Mouse (Mus musculus) stomach, embryonic 16.5 days (tissue): ENCODE results near the gene Neurl1b. TPM values are rescaled to one million over a fixed set of nuclear protein-coding genes. Genes with fewer than 3 reads are reported as not detected.
A peak's percentile ranks its signal among the peaks of the same experiment; 100 is the strongest.

Experiments
- ATAC-seq: fragments of 200-750 bp; cut with Nextera tagmentation; 2 replicates; pipeline ENCODE4 v1.8.0; 2017; ENCODE audit warnings: moderate number of reproducible peaks, moderate TSS enrichment; ENCODE audit not compliant: insufficient read depth, low FRiP score
- H3K27ac ChIP-seq: fragments of 300-500 bp; sonication (generic); 2 replicates; pipeline ENCODE4 v1.5.1; 2014; ENCODE audit warnings: low read length
- H3K27me3 ChIP-seq: fragments of 300-500 bp; sonication (generic); 2 replicates; pipeline ENCODE4 v1.6.1; 2014; ENCODE audit warnings: low read length, control low read depth, mixed read lengths; ENCODE audit not compliant: control insufficient read depth, insufficient read depth
- H3K36me3 ChIP-seq: fragments of 300-500 bp; sonication (generic); 2 replicates; pipeline ENCODE4 v1.6.1; 2014; ENCODE audit warnings: low read length; ENCODE audit not compliant: control insufficient read depth, insufficient read depth
- H3K4me1 ChIP-seq: fragments of 300-500 bp; sonication (generic); 2 replicates; pipeline ENCODE4 v1.6.1; 2014; ENCODE audit warnings: low read length, control low read depth, mixed read lengths; ENCODE audit not compliant: control insufficient read depth, insufficient read depth
- H3K4me2 ChIP-seq: fragments of 300-500 bp; sonication (generic); 2 replicates; pipeline ENCODE4 v1.6.1; 2014; ENCODE audit warnings: low read depth, low read length, mixed read lengths
- H3K4me3 ChIP-seq: fragments of 300-500 bp; sonication (generic); replicated peaks from 2 replicates; pipeline ENCODE4 v1.5.1; 2014; ENCODE audit warnings: mild to moderate bottlenecking, low read length
- H3K9ac ChIP-seq: fragments of 300-500 bp; sonication (generic); 2 replicates; pipeline ENCODE4 v1.6.1; 2014; ENCODE audit warnings: low read length
- H3K9me3 ChIP-seq: fragments of 300-500 bp; sonication (generic); replicated peaks from 2 replicates; pipeline ENCODE4 v1.6.1; 2016; ENCODE audit warnings: low read length, control low read depth; ENCODE audit not compliant: control insufficient read depth
- WGBS: fragments of 180-500 bp; shearing (Covaris S2); extraction: QIAGEN DNeasy Blood & Tissue Kit; methylation state at CpG from one replicate; pipeline ENCODE4 v1.1.7; 2014; 5-methylcytosine and 5-hydroxymethylcytosine counted together
- polyA plus RNA-seq: library from polyadenylated mRNA; unstranded; fragments of >200 nt; fragmentation: Nextera tagmentation; extraction: Ambion mirVana; gene quantifications from 2 replicates; pipeline ENCODE4 v1.2.1, GENCODE M21; 2015

Gene Neurl1b
- polyA plus RNA-seq, 1 experiment from 2014 or later, result 2.9 TPM

- no peak overlapping the region for H3K4me3 ChIP-seq
- no peak overlapping the region for H3K9ac ChIP-seq
- ATAC-seq, result no peak
- 0 out of 2 replicates have a peak, but pooled peaks cover 3% of the 10 kb centered on the region for H3K4me1 ChIP-seq
- H3K27me3 ChIP-seq, result no peaks in the 10 kb centered on the region
- no peak overlapping the region for H3K4me2 ChIP-seq
- H3K9me3 ChIP-seq, result no peaks in the 10 kb centered on the region
- H3K27ac ChIP-seq, result no peak overlapping the region
- WGBS, result 85% methylated on average over 13 of the region's 13 CpGs
- no peaks in the 10 kb centered on the region for H3K36me3 ChIP-seq
Measured at GRCm38 (mm10) chr17:26468102-26468894, 53.7 kb downstream of the Neurl1b start.

GRCm38 (mm10) chr17:26476871-26477270 is 62.2 kb downstream of the Neurl1b start:
- no peaks in the 10 kb centered on the region for H3K9me3 ChIP-seq
- H3K4me1 ChIP-seq, result no peaks in the 10 kb centered on the region
- 52% methylated on average over 6 of the region's 6 CpGs for WGBS
- no peak overlapping the region for H3K9ac ChIP-seq
- H3K27me3 ChIP-seq, result no peaks in the 10 kb centered on the region; the same call in 1 of the 2 replicates
- no peak for ATAC-seq
- H3K36me3 ChIP-seq, result no peaks in the 10 kb centered on the region
- H3K27ac ChIP-seq, result no peak overlapping the region
- no peak overlapping the region for H3K4me3 ChIP-seq
- H3K4me2 ChIP-seq, result no peak overlapping the region

- ATAC-seq, result peak; percentile 54; the same call in 1 of the 2 replicates
- no peaks in the 10 kb centered on the region; the same call in 1 of the 2 replicates for H3K27me3 ChIP-seq
- WGBS, result 64% methylated on average over 4 of the region's 4 CpGs
- no peak overlapping the region for H3K4me2 ChIP-seq
- no peak overlapping the region for H3K27ac ChIP-seq
- H3K9me3 ChIP-seq, result no peaks in the 10 kb centered on the region
- no peak overlapping the region for H3K9ac ChIP-seq
- no peak overlapping the region for H3K4me3 ChIP-seq
- H3K36me3 ChIP-seq, result no peaks in the 10 kb centered on the region
- H3K4me1 ChIP-seq, result no peaks in the 10 kb centered on the region
Measured at GRCm38 (mm10) chr17:26478672-26479071, 64.0 kb downstream of the Neurl1b start.

- H3K36me3 ChIP-seq, result no peaks in the 10 kb centered on the region
- no peaks in the 10 kb centered on the region for H3K9me3 ChIP-seq
- no peak overlapping the region for H3K27ac ChIP-seq
- no peak overlapping the region for H3K4me2 ChIP-seq
- no peaks in the 10 kb centered on the region; the same call in 1 of the 2 replicates for H3K27me3 ChIP-seq
- ATAC-seq, result no peak
- H3K4me1 ChIP-seq, result no peaks in the 10 kb centered on the region
- no peak overlapping the region for H3K4me3 ChIP-seq
- H3K9ac ChIP-seq, result no peak overlapping the region
- 81% methylated on average over 6 of the region's 6 CpGs for WGBS
Measured at GRCm38 (mm10) chr17:26479619-26480018, 65.0 kb downstream of the Neurl1b start.

- ATAC-seq, result no peak
- H3K36me3 ChIP-seq, result no peaks in the 10 kb centered on the region
- no peak overlapping the region for H3K4me3 ChIP-seq
- H3K9me3 ChIP-seq, result no peaks in the 10 kb centered on the region
- H3K27me3 ChIP-seq, result no peaks in the 10 kb centered on the region; the same call in 1 of the 2 replicates
- no peak overlapping the region for H3K4me2 ChIP-seq
- no peak overlapping the region for H3K27ac ChIP-seq
- H3K4me1 ChIP-seq, result no peaks in the 10 kb centered on the region
- H3K9ac ChIP-seq, result no peak overlapping the region
- 77% methylated on average over 4 of the region's 4 CpGs for WGBS
Measured at GRCm38 (mm10) chr17:26480956-26481355, 66.3 kb downstream of the Neurl1b start.

GRCm38 (mm10) chr17:26484626-26485421 is 70.2 kb downstream of the Neurl1b start:
- Histone ChIP-seq H3K4me3 (no peak overlapping the region), H3K36me3 (no peaks in the 10 kb centered on the region), H3K27me3 (no peaks in the 10 kb centered on the region), H3K9ac (no peak overlapping the region), H3K9me3 (no peaks in the 10 kb centered on the region), H3K4me2 (no peak overlapping the region), H3K4me1 (peaks cover 6% of the 10 kb centered on the region; the same call in 1 of the 2 replicates), H3K27ac (no peak overlapping the region)
- ATAC-seq, result no peak
- 86% methylated on average over 14 of the region's 14 CpGs for WGBS

GRCm38 (mm10) chr17:26487266-26487665 is 72.6 kb downstream of the Neurl1b start:
- no peaks in the 10 kb centered on the region; the same call in 1 of the 2 replicates for H3K9me3 ChIP-seq
- H3K36me3 ChIP-seq, result no peaks in the 10 kb centered on the region
- no peak overlapping the region for H3K4me2 ChIP-seq
- WGBS, result 54% methylated on average over 5 of the region's 5 CpGs
- ATAC-seq, result no peak
- no peak overlapping the region for H3K9ac ChIP-seq
- H3K27ac ChIP-seq, result no peak overlapping the region
- no peaks in the 10 kb centered on the region for H3K27me3 ChIP-seq
- H3K4me3 ChIP-seq, result no peak overlapping the region
- peaks cover 6% of the 10 kb centered on the region; the same call in 1 of the 2 replicates for H3K4me1 ChIP-seq

- no peak for ATAC-seq
- no peaks in the 10 kb centered on the region for H3K27me3 ChIP-seq
- no peak overlapping the region for H3K4me3 ChIP-seq
- H3K9me3 ChIP-seq, result peaks cover under 1% of the 10 kb centered on the region; the same call in 1 of the 2 replicates
- peaks cover 6% of the 10 kb centered on the region; the same call in 1 of the 2 replicates for H3K4me1 ChIP-seq
- no peak overlapping the region for H3K27ac ChIP-seq
- 96% methylated on average over 4 of the region's 4 CpGs for WGBS
- no peak overlapping the region for H3K4me2 ChIP-seq
- no peaks in the 10 kb centered on the region for H3K36me3 ChIP-seq
- no peak overlapping the region for H3K9ac ChIP-seq
Measured at GRCm38 (mm10) chr17:26487917-26488316, 73.3 kb downstream of the Neurl1b start.
